Mouse (Mus musculus) lung, embryonic 14.5 days (tissue): ENCODE measurements at regions not wholly inside any gene's neighbourhood (a gene's known extent, or its start where the extent isn't known, plus 50 kb on each side); places are given as distances from the start of the nearest gene placed in this dataset.

Source experiments
- ATAC-seq: fragments of 200-750 bp; cut with Nextera tagmentation; 2 replicates; pipeline ENCODE4 v1.8.0; 2017; ENCODE audit warnings: mild to moderate bottlenecking, moderate TSS enrichment, moderate library complexity; ENCODE audit not compliant: insufficient read depth
- DNase-seq: peaks from one replicate; pipeline ENCODE4 v3.0.0-alpha.2; 2015
- H3K27ac ChIP-seq: fragments of 300-500 bp; sonication (generic); 2 replicates; pipeline ENCODE4 v1.5.1; 2014; ENCODE audit warnings: low read depth, mild to moderate bottlenecking, moderate library complexity
- H3K27me3 ChIP-seq: fragments of 300-500 bp; sonication (generic); 2 replicates; pipeline ENCODE4 v1.6.1; 2014; ENCODE audit warnings: low read length, control low read depth; ENCODE audit not compliant: insufficient read depth
- H3K36me3 ChIP-seq: fragments of 300-500 bp; sonication (generic); 2 replicates; pipeline ENCODE4 v1.6.1; 2014; ENCODE audit warnings: control low read depth; ENCODE audit not compliant: insufficient read depth
- H3K4me1 ChIP-seq: fragments of 300-500 bp; sonication (generic); 2 replicates; pipeline ENCODE4 v1.6.1; 2014; ENCODE audit warnings: antibody characterized with exemption, control low read depth; ENCODE audit not compliant: insufficient read depth
- H3K4me2 ChIP-seq: fragments of 300-500 bp; sonication (generic); 2 replicates; pipeline ENCODE4 v1.6.1; 2014; ENCODE audit warnings: mild to moderate bottlenecking
- H3K4me3 ChIP-seq: fragments of 300-500 bp; sonication (generic); 2 replicates; pipeline ENCODE4 v1.5.1; 2014; ENCODE audit warnings: low read depth, low read length
- H3K9ac ChIP-seq: fragments of 300-500 bp; sonication (generic); 2 replicates; pipeline ENCODE4 v1.6.1; 2014
- H3K9me3 ChIP-seq: fragments of 300-500 bp; sonication (generic); 2 replicates; pipeline ENCODE4 v1.6.1; 2016; ENCODE audit warnings: low read depth, low read length, control low read depth
- CTCF ChIP-seq: IDR thresholded peaks from 2 replicates; pipeline ENCODE4 v1.5.1; 2016; ENCODE audit warnings: antibody characterized with exemption, low read depth
- WGBS: fragments of 180-500 bp; shearing (Covaris S2); extraction: QIAGEN DNeasy Blood & Tissue Kit; methylation state at CpG from one replicate; pipeline ENCODE4 v1.1.7; 2014; 5-methylcytosine and 5-hydroxymethylcytosine counted together

DNA sequence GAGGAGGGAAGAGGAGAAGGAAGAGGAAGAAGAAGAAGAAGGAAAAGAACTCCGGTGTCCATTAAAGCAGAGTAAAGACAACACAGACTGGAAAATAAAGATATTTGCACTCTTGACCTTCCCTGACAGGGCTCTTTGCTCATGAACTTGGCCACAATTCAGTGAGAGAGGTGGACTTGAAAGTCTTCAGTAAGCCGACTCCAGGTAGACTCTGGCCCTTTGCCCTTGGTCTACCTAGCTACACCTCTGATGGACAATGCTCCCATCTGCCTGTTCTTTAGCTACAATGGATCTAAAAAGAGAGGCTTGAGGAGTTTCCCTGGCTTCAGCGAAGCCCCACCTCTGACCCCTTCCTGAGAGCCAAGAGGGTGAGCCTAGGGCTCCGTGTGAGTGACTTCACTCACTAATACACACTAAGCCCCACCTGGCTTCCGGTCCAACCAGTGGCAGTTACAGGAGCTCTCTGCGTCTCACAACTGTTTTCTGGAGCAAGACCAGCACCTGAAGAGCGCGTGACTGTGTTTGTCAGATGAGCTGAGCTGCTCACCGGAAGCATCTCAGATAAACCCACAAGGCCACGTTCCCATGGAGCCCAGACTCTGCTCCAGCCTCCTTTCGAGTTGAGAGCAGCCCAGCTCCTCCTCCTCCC, 132.4 kb downstream of the Inhbb start:
- TF ChIP-seq CTCF = no peak
- Histone ChIP-seq H3K9ac (no peak overlapping the region), H3K27ac (peak overlapping the region; percentile 50; the same call in 1 of the 2 replicates), H3K36me3 (no peaks in the 10 kb centered on the region), H3K27me3 (no peaks in the 10 kb centered on the region), H3K4me3 (no peak overlapping the region), H3K9me3 (no peaks in the 10 kb centered on the region), H3K4me2 (no peak overlapping the region), H3K4me1 (no peaks in the 10 kb centered on the region)
- WGBS = 61% methylated on average over 11 of the region's 11 CpGs
- ATAC-seq (peak; percentile 43; the same call in 1 of the 2 replicates), DNase-seq (no peak)

DNA sequence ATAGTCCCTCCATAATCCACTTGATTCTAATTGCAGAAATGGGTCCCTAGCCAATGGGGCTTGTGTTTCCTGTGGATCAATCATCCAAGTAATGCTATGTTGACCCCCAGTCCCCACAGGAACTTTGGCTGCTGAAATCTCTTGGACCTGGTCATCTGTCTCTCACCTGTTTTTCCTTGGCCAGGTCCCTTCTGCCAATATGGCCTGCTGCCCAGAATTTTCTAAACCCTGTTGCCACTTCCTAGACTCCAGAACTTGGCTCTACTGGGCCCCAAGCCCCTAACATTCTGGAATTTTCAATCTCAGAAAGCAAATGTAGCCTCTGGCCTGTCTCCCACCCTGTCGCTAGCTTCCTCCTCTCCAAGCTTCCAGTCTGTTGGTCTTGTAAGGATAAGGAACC, 139.6 kb downstream of the Inhbb start:
- Histone ChIP-seq H3K4me1 (no peaks in the 10 kb centered on the region), H3K9me3 (no peaks in the 10 kb centered on the region), H3K9ac (no peak overlapping the region), H3K27ac (no peak overlapping the region), H3K4me3 (no peak overlapping the region), H3K36me3 (no peaks in the 10 kb centered on the region), H3K27me3 (no peaks in the 10 kb centered on the region), H3K4me2 (no peak overlapping the region)
- no peak for ATAC-seq
- no peak for DNase-seq
- WGBS = 82% methylated on average over 1 of the region's 1 CpGs
- no peak for TF ChIP-seq CTCF

DNA sequence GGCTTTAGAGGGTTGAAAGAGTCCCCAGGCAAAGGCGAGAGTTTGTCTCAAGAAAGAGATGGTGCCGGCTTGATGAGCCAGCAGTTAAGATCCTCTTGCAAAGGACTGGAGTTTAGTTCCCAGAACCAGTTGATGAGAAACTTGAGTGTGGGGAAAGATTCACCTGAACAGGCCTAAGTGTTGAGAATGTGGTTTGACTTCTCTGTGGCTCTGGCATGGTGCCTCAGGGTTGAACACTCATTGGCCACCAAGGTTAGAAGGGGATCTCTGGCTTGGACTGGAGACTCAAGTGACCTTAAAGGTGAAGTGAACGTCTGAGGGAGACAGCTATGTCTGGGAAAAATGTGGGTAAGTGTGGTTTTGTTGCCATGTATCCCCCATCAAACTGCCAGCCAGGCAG, 142.8 kb downstream of the Inhbb start:
- Histone ChIP-seq H3K9ac (no peak overlapping the region), H3K4me1 (no peaks in the 10 kb centered on the region), H3K27ac (0 out of 2 replicates have a peak overlapping the region, but pooled peaks have one; percentile 30), H3K4me3 (no peak overlapping the region), H3K9me3 (no peaks in the 10 kb centered on the region), H3K36me3 (no peaks in the 10 kb centered on the region), H3K27me3 (no peaks in the 10 kb centered on the region), H3K4me2 (no peak overlapping the region)
- ATAC-seq = no peak
- no peak for TF ChIP-seq CTCF
- 67% methylated on average over 3 of the region's 3 CpGs for WGBS
- DNase-seq = no peak

DNA sequence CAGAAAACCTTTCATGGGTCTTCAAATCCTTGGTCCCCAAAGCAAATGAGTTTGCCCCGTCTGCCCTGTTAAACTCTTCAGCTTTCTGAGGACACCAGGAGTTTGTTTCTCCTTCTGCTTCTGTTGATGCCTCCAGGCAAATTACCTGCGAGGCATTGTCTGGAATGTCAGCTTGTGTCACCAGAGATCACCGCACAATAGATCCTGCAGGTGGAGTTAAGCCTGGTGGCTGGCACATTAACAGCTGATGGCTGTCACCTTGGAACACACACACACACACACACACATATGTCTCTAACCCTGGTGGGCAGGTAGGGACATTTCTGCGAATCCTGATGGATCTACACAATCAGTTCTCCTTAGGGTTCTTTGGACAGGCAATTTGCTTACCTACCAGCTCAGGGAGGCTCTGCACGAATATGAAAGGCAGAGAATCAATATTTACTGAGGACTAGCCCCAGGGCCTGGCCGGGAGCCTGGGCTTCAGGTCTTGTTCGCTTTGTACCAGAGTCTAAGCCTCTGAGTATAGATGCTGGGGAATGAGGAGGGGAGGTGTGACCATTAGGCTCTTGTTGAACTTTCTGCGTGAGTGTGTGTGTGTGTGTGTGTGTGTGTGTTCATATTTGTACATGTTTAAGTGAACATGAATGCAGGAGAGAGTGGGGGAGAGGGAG, 143.4 kb downstream of the Inhbb start:
- Histone ChIP-seq H3K27ac (no peak overlapping the region), H3K36me3 (no peaks in the 10 kb centered on the region), H3K4me2 (no peak overlapping the region), H3K27me3 (no peaks in the 10 kb centered on the region), H3K4me1 (no peaks in the 10 kb centered on the region), H3K9me3 (no peaks in the 10 kb centered on the region), H3K4me3 (no peak overlapping the region), H3K9ac (no peak overlapping the region)
- ATAC-seq = peak; percentile 49
- WGBS = 62% methylated on average over 8 of the region's 8 CpGs
- DNase-seq = peak; percentile 38
- TF ChIP-seq CTCF = no peak

DNA sequence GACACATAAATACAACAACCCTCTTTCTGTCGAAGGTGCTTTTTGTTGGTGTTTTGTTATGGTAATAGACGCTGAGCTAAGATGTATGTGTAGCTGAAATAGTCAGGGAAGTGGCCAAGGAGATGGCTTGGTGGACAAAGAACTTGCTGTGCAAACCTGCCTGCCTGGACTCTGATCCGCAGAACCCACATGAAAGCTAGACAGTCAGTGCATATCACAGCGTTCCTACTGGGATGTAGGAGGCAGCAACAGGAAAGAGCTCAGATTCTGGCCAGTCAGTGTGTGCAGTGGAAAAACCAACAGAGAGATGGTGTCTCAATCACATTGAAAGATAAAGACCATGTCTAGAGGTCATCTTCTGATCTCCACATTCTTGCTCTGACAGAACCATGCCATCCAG, 144.1 kb downstream of the Inhbb start:
- ATAC-seq (no peak), DNase-seq (no peak)
- H3K4me1 ChIP-seq = no peaks in the 10 kb centered on the region
- no peaks in the 10 kb centered on the region for H3K9me3 ChIP-seq
- H3K4me3 ChIP-seq = no peak overlapping the region
- no peak overlapping the region for H3K4me2 ChIP-seq
- no peak overlapping the region for H3K9ac ChIP-seq
- TF ChIP-seq CTCF = no peak
- WGBS = 84% methylated on average over 4 of the region's 4 CpGs
- no peaks in the 10 kb centered on the region for H3K27me3 ChIP-seq
- no peaks in the 10 kb centered on the region for H3K36me3 ChIP-seq
- no peak overlapping the region for H3K27ac ChIP-seq

DNA sequence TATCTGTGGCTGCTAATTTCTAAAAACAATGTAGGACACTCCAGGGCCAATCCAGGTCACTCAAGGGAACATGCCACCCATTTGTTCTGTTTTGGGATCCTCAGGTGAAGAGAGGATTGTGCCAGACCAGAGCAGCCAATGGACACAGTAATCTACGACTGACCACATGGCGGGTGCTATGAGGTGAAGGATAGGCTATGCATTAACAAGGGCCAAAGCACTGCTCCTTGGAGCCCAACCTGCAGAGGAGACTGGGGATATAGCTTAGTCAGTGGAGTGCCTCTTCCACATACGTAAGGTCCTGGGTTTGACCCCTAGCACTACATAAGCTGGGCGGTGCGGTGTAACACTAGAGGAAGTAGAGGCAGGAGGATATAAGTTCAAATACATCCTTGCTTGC, 156.0 kb downstream of the Inhbb start:
- no peak overlapping the region for H3K4me2 ChIP-seq
- no peaks in the 10 kb centered on the region for H3K27me3 ChIP-seq
- no peak for TF ChIP-seq CTCF
- ATAC-seq = no peak
- 0 out of 2 replicates have a peak, but pooled peaks cover 3% of the 10 kb centered on the region for H3K9me3 ChIP-seq
- WGBS = 87% methylated on average over 5 of the region's 5 CpGs
- H3K9ac ChIP-seq = no peak overlapping the region
- no peaks in the 10 kb centered on the region for H3K36me3 ChIP-seq
- no peaks in the 10 kb centered on the region for H3K4me1 ChIP-seq
- no peak overlapping the region for H3K4me3 ChIP-seq
- H3K27ac ChIP-seq = no peak overlapping the region
- DNase-seq = no peak

DNA sequence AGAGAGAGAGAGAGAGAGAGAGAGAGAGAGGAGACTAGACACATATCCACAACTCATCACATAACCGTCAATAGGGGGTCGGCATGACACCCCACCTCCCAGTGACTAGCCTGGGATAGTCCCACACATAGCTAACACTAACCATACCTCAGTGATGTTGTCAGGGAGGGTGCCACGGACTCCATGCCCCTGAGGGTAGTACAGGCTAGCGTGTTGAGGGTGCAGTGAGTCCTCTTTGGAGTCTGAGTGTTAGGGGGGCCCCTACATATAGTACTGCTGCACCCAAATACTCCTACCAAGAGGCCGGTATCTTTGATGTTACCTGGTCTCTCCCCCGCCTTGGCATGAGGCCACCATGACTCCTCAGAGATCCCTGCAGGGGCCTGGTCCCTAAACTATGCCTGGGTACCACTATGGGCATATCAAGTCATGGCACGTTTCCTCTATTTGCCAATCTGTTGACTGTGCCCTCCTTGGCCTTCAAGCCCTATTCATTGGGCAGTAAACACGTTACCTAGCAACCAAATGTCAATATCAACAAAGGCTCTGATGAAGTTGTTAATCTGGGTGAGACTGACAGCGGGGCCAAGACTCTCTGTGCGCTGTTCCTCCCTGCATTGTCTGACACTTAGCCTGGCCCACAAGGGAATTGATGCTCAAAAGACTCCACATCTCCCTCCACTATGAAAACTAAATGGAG, 156.7 kb downstream of the Inhbb start:
- DNase-seq = no peak
- Histone ChIP-seq H3K4me2 (no peak overlapping the region), H3K4me3 (no peak overlapping the region), H3K27me3 (no peaks in the 10 kb centered on the region), H3K9ac (no peak overlapping the region), H3K27ac (no peak overlapping the region), H3K36me3 (no peaks in the 10 kb centered on the region), H3K4me1 (no peaks in the 10 kb centered on the region), H3K9me3 (0 out of 2 replicates have a peak, but pooled peaks cover 3% of the 10 kb centered on the region)
- WGBS = 75% methylated on average over 10 of the region's 10 CpGs
- no peak for TF ChIP-seq CTCF
- ATAC-seq = no peak
